ENCODE assay signal across 17 mouse cellular contexts in the genomic region with DNA sequence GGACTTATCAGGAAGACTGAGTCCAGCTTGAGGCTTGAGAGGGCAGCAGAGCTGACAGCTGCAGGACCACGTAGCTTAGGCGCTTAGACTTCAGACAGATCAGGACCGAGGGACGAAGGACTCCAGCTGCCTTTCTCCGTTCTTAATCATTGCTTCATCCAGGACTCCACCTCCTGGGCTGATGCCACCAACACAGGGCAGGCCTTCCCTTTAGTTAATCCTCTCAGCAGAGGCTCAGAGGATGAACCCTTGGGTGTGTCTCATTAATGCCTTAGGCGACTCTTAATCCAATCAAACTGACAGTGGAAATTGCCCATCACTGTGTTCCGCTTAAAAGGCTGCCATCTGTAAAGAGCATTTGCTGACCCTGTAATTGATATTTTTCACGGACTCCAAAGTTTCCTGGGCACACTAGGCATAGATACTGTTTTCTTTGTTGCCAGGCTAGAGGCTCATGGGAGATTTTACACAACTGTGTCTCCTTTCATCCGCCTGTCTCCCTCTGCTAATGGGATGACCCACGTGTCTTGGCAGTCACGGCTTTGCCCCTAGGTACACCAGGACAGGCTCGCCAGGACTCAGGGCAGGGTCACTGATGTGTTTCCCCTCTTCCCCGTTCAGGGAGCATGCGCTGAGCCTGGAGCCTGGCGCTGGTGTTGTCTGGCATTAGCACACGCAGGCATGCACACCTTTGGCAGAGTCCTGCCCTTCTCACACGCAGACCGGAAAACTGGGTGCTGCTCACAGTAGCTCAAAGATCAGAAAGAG. TPM values are rescaled to one million over a fixed set of nuclear protein-coding genes. Genes with fewer than 3 reads are reported as not detected.
DNase-seq lines count a peak whose midpoint lies in the region; ATAC-seq and TF ChIP-seq lines count a peak whose summit lies in the region.
"Had no signal": no experiment of that assay in that cellular context is flagged by ENCODE, and none has a peak within 500 bp of the region (broad histone marks: within the 10 kb centered on the region; RNA-seq: fewer than 3 reads in every experiment).

No protein-coding gene starts in this region.

- no peaks in the 10 kb centered on the region for H3K4me1 ChIP-seq in kidney, embryonic 14.5 days (ENCODE audit: control insufficient read depth, insufficient read depth, low read length)
- no peaks in the 10 kb centered on the region for H3K4me1 ChIP-seq in kidney, adult 2 months (ENCODE audit: control insufficient read depth, insufficient read depth, low read length)
- H3K4me1 ChIP-seq: forebrain, embryonic 12.5 days; liver, embryonic 12.5 days; midbrain, embryonic 12.5 days; neural tube, embryonic 15.5 days had no signal

- ATAC-seq in kidney, embryonic 14.5 days (ENCODE audit: low FRiP score, low TSS enrichment) = peak; percentile 39; the same call in 1 of the 2 replicates
- ATAC-seq: inflammation-experienced regulatory T-cells, adult 6 months; liver, embryonic 12.5 days had no signal

- no peak for TF ChIP-seq CTCF in kidney, adult 2 months (conservative IDR thresholded peaks at IDR 0.05; ENCODE audit: insufficient read depth, insufficient read length, low read depth, low read length)

- 76% methylated on average over 18 of the region's 18 CpGs for WGBS in kidney, embryonic 14.5 days
- 75% methylated on average over 18 of the region's 18 CpGs for WGBS in kidney, adult 2 months

- H3K27ac ChIP-seq in kidney, embryonic 14.5 days (ENCODE audit: low read depth, low read length) = no peak overlapping the region
- no peak overlapping the region for H3K27ac ChIP-seq in kidney, adult 2 months (ENCODE audit: insufficient read depth, low read depth, low read length)
- H3K27ac ChIP-seq: forebrain, embryonic 12.5 days; liver, embryonic 12.5 days; midbrain, embryonic 12.5 days; neural tube, embryonic 15.5 days had no signal

- H3K4me2 ChIP-seq in kidney, embryonic 14.5 days (replicated peaks; ENCODE audit: low read depth, low read length) = no peak overlapping the region
- H3K4me2 ChIP-seq: forebrain, embryonic 12.5 days; liver, embryonic 12.5 days; midbrain, embryonic 12.5 days; neural tube, embryonic 15.5 days had no signal

- no peak for TF ChIP-seq POLR2A in kidney, adult 2 months (IDR thresholded peaks at IDR 0.05; ENCODE audit: low read depth, low read length)

- peaks cover 65% of the 10 kb centered on the region for H3K36me3 ChIP-seq in kidney, embryonic 14.5 days (ENCODE audit: control insufficient read depth, insufficient read depth, low read length)
- peaks cover 2% of the 10 kb centered on the region for H3K36me3 ChIP-seq in kidney, adult 2 months (ENCODE audit: control insufficient read depth, insufficient read depth, low read length)

- intact Hi-C loops in gastrocnemius, postnatal 14 days (cut with DNase I; ENCODE audit: low total_unique reads) = no loop called here

- H3K9me3 ChIP-seq in kidney, embryonic 14.5 days (ENCODE audit: control insufficient read depth, low read length) = no peaks in the 10 kb centered on the region
- H3K9me3 ChIP-seq: forebrain, embryonic 12.5 days; liver, embryonic 12.5 days; midbrain, embryonic 12.5 days; neural tube, embryonic 15.5 days had no signal

- H3K4me3 ChIP-seq in kidney, embryonic 14.5 days (ENCODE audit: low read length) = no peak overlapping the region
- no peak overlapping the region for H3K4me3 ChIP-seq in kidney, adult 2 months (ENCODE audit: insufficient read depth, low read depth, low read length)
- H3K4me3 ChIP-seq: forebrain, embryonic 12.5 days; liver, embryonic 12.5 days; midbrain, embryonic 12.5 days; neural tube, embryonic 15.5 days had no signal

- no peak for DNase-seq in kidney, adult 2 months
- peak; percentile 34 for DNase-seq in adipocyte (ENCODE audit: low spot score)
- DNase-seq in gastrocnemius, postnatal 14 days = peak; percentile 54
- peak; percentile 53 for DNase-seq in lung, postnatal 25 days (ENCODE audit: low spot score)
- no peak for DNase-seq in right cerebral cortex, postnatal 14 days
- DNase-seq in adrenal gland, adult 8-10 months = no peak
- no peak for DNase-seq in frontal cortex, postnatal 10 days (ENCODE audit: low spot score in 2 of 2)
- DNase-seq: cerebellum, adult 2 months; kidney, postnatal 25 days; right cerebral cortex, postnatal 4 days had no signal

- no peaks in the 10 kb centered on the region for H3K27me3 ChIP-seq in kidney, embryonic 14.5 days (ENCODE audit: control insufficient read depth, insufficient read depth, low read length)
- no peaks in the 10 kb centered on the region for H3K27me3 ChIP-seq in kidney, adult 2 months (replicated peaks; ENCODE audit: control insufficient read depth, insufficient read depth, low read length)
- H3K27me3 ChIP-seq: CH12.LX; forebrain, embryonic 12.5 days; liver, embryonic 12.5 days; midbrain, embryonic 12.5 days; neural tube, embryonic 15.5 days had no signal

- H3K9ac ChIP-seq in kidney, embryonic 14.5 days (ENCODE audit: low read depth, low read length) = no peak overlapping the region
- H3K9ac ChIP-seq: forebrain, embryonic 12.5 days; liver, embryonic 12.5 days; midbrain, embryonic 12.5 days; neural tube, embryonic 15.5 days had no signal

RNA-seq across cellular contexts. Expression of gene Dync1h1, which starts 44.2 kb away (rescaled TPM):
- 40.9 and 63.6 TPM in 2 replicates for polyA plus RNA-seq in kidney, embryonic 14.5 days (2014; fragmentation: Nextera tagmentation; extraction: Ambion mirVana)
- 186 and 236 TPM in 2 replicates for polyA plus RNA-seq in kidney, adult 2 months (2012; rRNA removed)
- 10 to 100 TPM; 63.0 to 69.7 TPM for total RNA-seq in gastrocnemius, postnatal 14 days (2021)
- 100 to 1,000 TPM; 133 to 190 (median 158) TPM for total RNA-seq in adrenal gland, adult 8-10 months (2022)

Comparison
In these comparisons a context has a peak if more than half of its experiments do, and no peak if none do; other contexts are left out.
1. DNase-seq: peak in adipocyte (single experiment), gastrocnemius, postnatal 14 days (single experiment) and lung, postnatal 25 days (single experiment); none in kidney, adult 2 months (single experiment), right cerebral cortex, postnatal 14 days (single experiment), adrenal gland, adult 8-10 months (single experiment) and frontal cortex, postnatal 10 days (0 of 2).